Mouse (Mus musculus) midbrain, embryonic 10.5 days (tissue): ENCODE results near the gene Plekha7. TPM values are rescaled to one million over a fixed set of nuclear protein-coding genes. Genes with fewer than 3 reads are reported as not detected.
A peak's percentile ranks its signal among the peaks of the same experiment; 100 is the strongest.

ENCODE experiments used
- DNase-seq: peaks from one replicate; pipeline ENCODE4 v3.0.0-alpha.2; 2017; ENCODE audit warnings: low spot score
- H3K27ac ChIP-seq: fragments of 300-500 bp; sonication (generic); replicated peaks from 2 replicates; pipeline ENCODE4 v1.5.1; 2016; ENCODE audit warnings: mild to moderate bottlenecking
- H3K27me3 ChIP-seq: fragments of 300-500 bp; sonication (generic); 2 replicates; pipeline ENCODE4 v1.6.1; 2016; ENCODE audit warnings: low read depth, mild to moderate bottlenecking; ENCODE audit not compliant: poor library complexity, severe bottlenecking
- H3K36me3 ChIP-seq: fragments of 300-500 bp; sonication (generic); 2 replicates; pipeline ENCODE4 v1.6.1; 2016; ENCODE audit warnings: mild to moderate bottlenecking, moderate library complexity
- H3K4me1 ChIP-seq: fragments of 300-500 bp; sonication (generic); 2 replicates; pipeline ENCODE4 v1.6.1; 2016
- H3K4me3 ChIP-seq: fragments of 300-500 bp; sonication (generic); 2 replicates; pipeline ENCODE4 v1.5.1; 2016; ENCODE audit warnings: mild to moderate bottlenecking, moderate library complexity
- H3K9me3 ChIP-seq: fragments of 300-500 bp; sonication (generic); replicated peaks from 2 replicates; pipeline ENCODE4 v1.6.1; 2016; ENCODE audit warnings: mild to moderate bottlenecking
- WGBS: fragments of 180-500 bp; shearing (Covaris S2); methylation state at CpG from one replicate; pipeline ENCODE4 v1.1.7; 2016; 5-methylcytosine and 5-hydroxymethylcytosine counted together
- polyA plus RNA-seq: library from polyadenylated mRNA; unstranded; fragments of >200 nt; fragmentation: Nextera tagmentation; extraction: Ambion mirVana; gene quantifications from 2 replicates; pipeline ENCODE4 v1.2.1, GENCODE M21; 2016

The Plekha7 gene
- polyA plus RNA-seq, 1 experiment from 2014 or later, result 25.5 TPM

- Histone ChIP-seq H3K27ac (0 out of 2 replicates have a peak overlapping the region, but pooled peaks have one; percentile 17), H3K27me3 (no peaks in the 10 kb centered on the region), H3K36me3 (no peaks in the 10 kb centered on the region), H3K9me3 (no peaks in the 10 kb centered on the region), H3K4me1 (peaks cover 47% of the 10 kb centered on the region), H3K4me3 (no peak overlapping the region)
- WGBS, result 81% methylated on average over 4 of the region's 4 CpGs
- DNase-seq, result no peak
Observed at GRCm38 (mm10) chr7:116260826-116261615, 47.2 kb downstream of the Plekha7 start.

- H3K9me3 ChIP-seq, result no peaks in the 10 kb centered on the region
- peaks cover 23% of the 10 kb centered on the region for H3K4me1 ChIP-seq
Observed at GRCm38 (mm10) chr7:116258464-116259185, 49.6 kb downstream of the Plekha7 start.

GRCm38 (mm10) chr7:116257953-116258352, 50.2 kb downstream of the Plekha7 start:
- Histone ChIP-seq H3K27me3 (no peaks in the 10 kb centered on the region), H3K4me1 (peaks cover 21% of the 10 kb centered on the region), H3K9me3 (no peaks in the 10 kb centered on the region), H3K4me3 (no peak overlapping the region), H3K36me3 (no peaks in the 10 kb centered on the region; the same call in 1 of the 2 replicates), H3K27ac (no peak overlapping the region)
- no peak for DNase-seq
- WGBS, result 95% methylated on average over 10 of the region's 10 CpGs

More at GRCm38 (mm10) chr7:116258464-116259185, 49.6 kb downstream of the Plekha7 start:
- WGBS, result 88% methylated on average over 17 of the region's 17 CpGs
- no peak overlapping the region for H3K4me3 ChIP-seq
- DNase-seq, result no peak
- no peak overlapping the region for H3K27ac ChIP-seq
- H3K27me3 ChIP-seq, result no peaks in the 10 kb centered on the region
- H3K36me3 ChIP-seq, result no peaks in the 10 kb centered on the region; the same call in 1 of the 2 replicates

GRCm38 (mm10) chr7:116255664-116256063, 52.5 kb downstream of the Plekha7 start:
- no peak for DNase-seq
- no peaks in the 10 kb centered on the region for H3K9me3 ChIP-seq
- 88% methylated on average over 5 of the region's 5 CpGs for WGBS
- H3K36me3 ChIP-seq, result no peaks in the 10 kb centered on the region; the same call in 1 of the 2 replicates
- H3K27me3 ChIP-seq, result no peaks in the 10 kb centered on the region
- no peak overlapping the region for H3K27ac ChIP-seq
- 0 out of 2 replicates have a peak, but pooled peaks cover 4% of the 10 kb centered on the region for H3K4me1 ChIP-seq
- no peak overlapping the region for H3K4me3 ChIP-seq

- no peak overlapping the region for H3K27ac ChIP-seq
- H3K4me3 ChIP-seq, result no peak overlapping the region
- H3K4me1 ChIP-seq, result 0 out of 2 replicates have a peak, but pooled peaks cover 4% of the 10 kb centered on the region
- no peak for DNase-seq
- WGBS, result 91% methylated on average over 5 of the region's 5 CpGs
- H3K9me3 ChIP-seq, result no peaks in the 10 kb centered on the region
- H3K27me3 ChIP-seq, result no peaks in the 10 kb centered on the region
- no peaks in the 10 kb centered on the region; the same call in 1 of the 2 replicates for H3K36me3 ChIP-seq
Observed at GRCm38 (mm10) chr7:116254660-116255059, 53.5 kb downstream of the Plekha7 start.

- H3K36me3 ChIP-seq, result peaks cover 3% of the 10 kb centered on the region; the same call in 1 of the 2 replicates
- no peaks in the 10 kb centered on the region; the same call in 1 of the 2 replicates for H3K9me3 ChIP-seq
- WGBS, result 88% methylated on average over 4 of the region's 4 CpGs
- H3K27me3 ChIP-seq, result no peaks in the 10 kb centered on the region
- no peak overlapping the region for H3K27ac ChIP-seq
- peaks cover 8% of the 10 kb centered on the region for H3K4me1 ChIP-seq
- no peak overlapping the region for H3K4me3 ChIP-seq
- DNase-seq, result no peak
Observed at GRCm38 (mm10) chr7:116252470-116252869, 55.7 kb downstream of the Plekha7 start.

- no peak overlapping the region for H3K4me3 ChIP-seq
- 93% methylated on average over 3 of the region's 3 CpGs for WGBS
- no peak for DNase-seq
- H3K27me3 ChIP-seq, result no peaks in the 10 kb centered on the region
- H3K9me3 ChIP-seq, result no peaks in the 10 kb centered on the region; the same call in 1 of the 2 replicates
- peaks cover 18% of the 10 kb centered on the region for H3K4me1 ChIP-seq
- no peak overlapping the region for H3K27ac ChIP-seq
- H3K36me3 ChIP-seq, result peaks cover 3% of the 10 kb centered on the region; the same call in 1 of the 2 replicates
Observed at GRCm38 (mm10) chr7:116251516-116251915, 56.7 kb downstream of the Plekha7 start.

GRCm38 (mm10) chr7:116248536-116248935, 59.6 kb downstream of the Plekha7 start:
- H3K36me3 ChIP-seq, result peaks cover 3% of the 10 kb centered on the region; the same call in 1 of the 2 replicates
- H3K4me3 ChIP-seq, result no peak overlapping the region
- 93% methylated on average over 11 of the region's 11 CpGs for WGBS
- peaks cover 45% of the 10 kb centered on the region for H3K4me1 ChIP-seq
- H3K27me3 ChIP-seq, result no peaks in the 10 kb centered on the region
- no peak for DNase-seq
- no peaks in the 10 kb centered on the region; the same call in 1 of the 2 replicates for H3K9me3 ChIP-seq
- no peak overlapping the region for H3K27ac ChIP-seq

- WGBS, result 18% methylated on average over 7 of the region's 7 CpGs
Observed at GRCm38 (mm10) chr7:116247377-116247729, 60.8 kb downstream of the Plekha7 start.

GRCm38 (mm10) chr7:116246696-116247376, 61.3 kb downstream of the Plekha7 start:
- DNase-seq, result no peak
- 42% methylated on average over 15 of the region's 15 CpGs for WGBS
- Histone ChIP-seq H3K4me1 (peaks cover 46% of the 10 kb centered on the region), H3K9me3 (no peaks in the 10 kb centered on the region; the same call in 1 of the 2 replicates), H3K27ac (peak overlapping the region; percentile 57), H3K4me3 (peak overlapping the region; percentile 27), H3K36me3 (peaks cover 3% of the 10 kb centered on the region; the same call in 1 of the 2 replicates), H3K27me3 (no peaks in the 10 kb centered on the region)

More at GRCm38 (mm10) chr7:116247377-116247729, 60.8 kb downstream of the Plekha7 start:
- no peaks in the 10 kb centered on the region; the same call in 1 of the 2 replicates for H3K9me3 ChIP-seq
- peak overlapping the region; percentile 27; the same call in 1 of the 2 replicates for H3K4me3 ChIP-seq
- no peaks in the 10 kb centered on the region for H3K27me3 ChIP-seq
- DNase-seq, result no peak
- H3K27ac ChIP-seq, result peak overlapping the region; percentile 57
- peaks cover 44% of the 10 kb centered on the region for H3K4me1 ChIP-seq
- peaks cover 3% of the 10 kb centered on the region; the same call in 1 of the 2 replicates for H3K36me3 ChIP-seq

- no peak for DNase-seq
- Histone ChIP-seq H3K27me3 (no peaks in the 10 kb centered on the region), H3K4me3 (peak overlapping the region; percentile 27), H3K4me1 (peaks cover 53% of the 10 kb centered on the region), H3K36me3 (peaks cover 3% of the 10 kb centered on the region; the same call in 1 of the 2 replicates), H3K27ac (peak overlapping the region; percentile 57), H3K9me3 (no peaks in the 10 kb centered on the region; the same call in 1 of the 2 replicates)
- 49% methylated on average over 15 of the region's 15 CpGs for WGBS
Observed at GRCm38 (mm10) chr7:116245815-116246695, 62.1 kb downstream of the Plekha7 start.
